Mouse (Mus musculus) CH12.LX (cell line): ENCODE measurements at regions not wholly inside any gene's neighbourhood (a gene's known extent, or its start where the extent isn't known, plus 50 kb on each side); places are given as distances from the start of the nearest gene placed in this dataset.

Source experiments
- DNase-seq: peaks from one replicate; pipeline ENCODE4 v3.0.0-alpha.2; 2013; ENCODE audit errors: extremely low read depth
- H3K27ac ChIP-seq: 2 replicates; pipeline ENCODE4 v1.5.1; 2012; ENCODE audit warnings: low read depth, mild to moderate bottlenecking, control low read depth, moderate library complexity; ENCODE audit not compliant: insufficient read depth
- H3K27me3 ChIP-seq: replicated peaks from 2 replicates; pipeline ENCODE3; 2012; ENCODE audit warnings: inconsistent platforms
- H3K36me3 ChIP-seq, 2 experiments: replicated peaks in 1 of 2; 2 replicates each; pipeline versions ENCODE3 to v1.6.1; 2012; ENCODE audit warnings: inconsistent platforms in 1 of 2, low read length in 1 of 2, mild to moderate bottlenecking in 1 of 2, mixed read lengths in 1 of 2, moderate library complexity in 1 of 2; ENCODE audit not compliant: control insufficient read depth in 1 of 2, insufficient read depth in 1 of 2
- H3K4me1 ChIP-seq, 2 experiments: 2 replicates each; pipeline ENCODE4 v1.6.1; 2012; ENCODE audit warnings: inconsistent platforms in 1 of 2, moderate library complexity in 1 of 2; ENCODE audit not compliant: insufficient read depth in 2 of 2, control insufficient read depth in 1 of 2
- H3K4me2 ChIP-seq: 2 replicates; pipeline ENCODE4 v1.6.1; 2012; ENCODE audit warnings: low read depth, mild to moderate bottlenecking, control low read depth; ENCODE audit not compliant: poor library complexity, insufficient read depth, severe bottlenecking
- H3K4me3 ChIP-seq, 3 experiments: fragments of 150-350 bp in 1 of 3; sonication (generic) in 1 of 3; replicated peaks in 1 of 3; 2 replicates each; pipeline versions ENCODE3 to v1.5.1; 2011 to 2012; ENCODE audit warnings: low read depth in 2 of 3, low read length in 2 of 3, mild to moderate bottlenecking in 2 of 3, moderate library complexity in 2 of 3, control low read depth in 1 of 3, improper control_type of control experiment in 1 of 3, inconsistent platforms in 1 of 3, mixed read lengths in 1 of 3; ENCODE audit not compliant: poor library complexity in 1 of 3
- H3K79me2 ChIP-seq: replicated peaks from 2 replicates; pipeline ENCODE4 v1.6.1; 2012; ENCODE audit warnings: mild to moderate bottlenecking, moderate library complexity; ENCODE audit not compliant: control insufficient read depth, poor library complexity, insufficient read depth, severe bottlenecking; ENCODE audit errors: extremely low read depth
- H3K9ac ChIP-seq: 2 replicates; pipeline ENCODE4 v1.6.1; 2012; ENCODE audit warnings: low read depth, mild to moderate bottlenecking, control low read depth, moderate library complexity; ENCODE audit not compliant: insufficient read depth
- H3K9me3 ChIP-seq: replicated peaks from 2 replicates; pipeline ENCODE3; 2012; ENCODE audit warnings: low read length, inconsistent platforms, mixed read lengths
- BHLHE40 ChIP-seq: IDR thresholded peaks from 2 replicates; pipeline ENCODE4 v1.6.1; 2011; ENCODE audit warnings: mild to moderate bottlenecking, low read depth, low read length, improper control_type of control experiment
- E2F4 ChIP-seq: IDR thresholded peaks from 2 replicates; pipeline ENCODE4 v1.6.1; 2011; ENCODE audit warnings: low read depth, low read length, improper control_type of control experiment; ENCODE audit not compliant: insufficient replicate concordance
- ELF1 ChIP-seq: IDR thresholded peaks from 2 replicates; pipeline ENCODE4 v1.6.1; 2014; ENCODE audit warnings: low read depth, mild to moderate bottlenecking, inconsistent platforms, low read length, improper control_type of control experiment
- ETS1 ChIP-seq: conservative IDR thresholded peaks from 2 replicates; pipeline ENCODE4 v1.6.1; 2012; ENCODE audit warnings: low read depth, mild to moderate bottlenecking, inconsistent platforms, low read length, improper control_type of control experiment, moderate library complexity
- HCFC1 ChIP-seq: IDR thresholded peaks from 2 replicates; pipeline ENCODE4 v1.6.1; 2012; ENCODE audit warnings: low read depth, mild to moderate bottlenecking, inconsistent platforms, low read length, improper control_type of control experiment
- IRF4 ChIP-seq: IDR thresholded peaks from 2 replicates; pipeline ENCODE4 v1.6.1; 2014; ENCODE audit warnings: low read depth, mild to moderate bottlenecking, inconsistent platforms, low read length, improper control_type of control experiment
- JUND ChIP-seq: conservative IDR thresholded peaks from 2 replicates; pipeline ENCODE4 v1.6.1; 2011; ENCODE audit warnings: low read depth, low read length, improper control_type of control experiment
- MAX ChIP-seq: IDR thresholded peaks from 2 replicates; pipeline ENCODE4 v1.6.1; 2011; ENCODE audit warnings: low read length, improper control_type of control experiment
- MEF2A ChIP-seq: IDR thresholded peaks from 2 replicates; pipeline ENCODE4 v1.6.1; 2014; ENCODE audit warnings: low read depth, mild to moderate bottlenecking, inconsistent platforms, low read length, improper control_type of control experiment, borderline replicate concordance
- NELFE ChIP-seq: IDR thresholded peaks from 2 replicates; pipeline ENCODE4 v1.6.1; 2011; ENCODE audit warnings: low read depth, low read length, improper control_type of control experiment
- PAX5 ChIP-seq: IDR thresholded peaks from 2 replicates; pipeline ENCODE4 v1.6.1; 2012; ENCODE audit warnings: low read length, inconsistent platforms, mixed read lengths
- RAD21 ChIP-seq: IDR thresholded peaks from 2 replicates; pipeline ENCODE4 v1.6.1; 2011; ENCODE audit warnings: low read depth, mild to moderate bottlenecking, low read length, improper control_type of control experiment, moderate library complexity
- RCOR1 ChIP-seq: conservative IDR thresholded peaks from 2 replicates; pipeline ENCODE4 v1.6.1; 2012; ENCODE audit warnings: low read depth, mild to moderate bottlenecking, inconsistent platforms, low read length, improper control_type of control experiment
- TBP ChIP-seq: conservative IDR thresholded peaks from 2 replicates; pipeline ENCODE4 v1.6.1; 2011; ENCODE audit warnings: low read depth, low read length, improper control_type of control experiment
- USF1 ChIP-seq: IDR thresholded peaks from 2 replicates; pipeline ENCODE4 v1.6.1; 2014; ENCODE audit warnings: low read depth, mild to moderate bottlenecking, inconsistent platforms, low read length, improper control_type of control experiment
- dilution Hi-C: fragments of 300-500 bp; cut with MboI; formaldehyde crosslinking; loops from 2 replicates; pipeline ENCODE4 v1.14.3; 2020; ENCODE audit warnings: low sequenced_read_pairs; ENCODE audit not compliant: extremely low pct_unique_long_range_greater_than_20kb, extremely low pct_ligation_motif_present
- in situ Hi-C: fragments of 300-500 bp; cut with MboI; formaldehyde crosslinking; loops from 3 replicates; pipeline ENCODE4 v1.14.3; 2019; ENCODE audit warnings: low sequenced_read_pairs, low pct_ligation_motif_present, low pct_unique_long_range_greater_than_20kb, mixed read lengths

- no peak for DNase-seq
- Histone ChIP-seq H3K4me1 (peaks cover 5 to 13% of the 10 kb centered on the region in 2 experiments; a peak in 2 of 4 replicates), H3K9me3 (peaks cover 4% of the 10 kb centered on the region), H3K4me2 (no peak overlapping the region), H3K79me2 (no peaks in the 10 kb centered on the region), H3K36me3 (no peaks in the 10 kb centered on the region), H3K27ac (no peak overlapping the region), H3K27me3 (no peaks in the 10 kb centered on the region), H3K9ac (no peak overlapping the region), H3K4me3 (no peak overlapping the region)
- dilution Hi-C loops: no loop called here
- in situ Hi-C loops: no loop called here
- TF ChIP-seq BHLHE40: peak; percentile 60
- TF ChIP-seq ELF1: no peak
Measured at GRCm38 (mm10) chr10:98792019-98792741, 122.0 kb upstream of the Atp2b1 start.

- Histone ChIP-seq H3K4me3 (no peak overlapping the region), H3K27me3 (no peaks in the 10 kb centered on the region), H3K9me3 (peaks cover 4% of the 10 kb centered on the region), H3K4me1 (peaks cover 5 to 20% of the 10 kb centered on the region in 2 experiments; a peak in 3 of 4 replicates), H3K27ac (no peak overlapping the region), H3K79me2 (no peaks in the 10 kb centered on the region), H3K4me2 (no peak overlapping the region), H3K36me3 (no peaks in the 10 kb centered on the region), H3K9ac (no peak overlapping the region)
- TF ChIP-seq ETS1 (no peak), RCOR1 (no peak), MEF2A (no peak), JUND (no peak), PAX5 (no peak), IRF4 (no peak), TBP (no peak), RAD21 (no peak), USF1 (no peak), NELFE (no peak), MAX (no peak), BHLHE40 (no peak), E2F4 (no peak), HCFC1 (no peak)
- dilution Hi-C loops: no loop called here
- DNase-seq: no peak
- in situ Hi-C loops: no loop called here
Measured at GRCm38 (mm10) chr10:98793926-98794536, 120.2 kb upstream of the Atp2b1 start.
